Mouse (Mus musculus) leukemia stem cell, adult 10-12 weeks (primary cell): Measurements from ENCODE around the gene Olfr1507. TPM values are rescaled to one million over a fixed set of nuclear protein-coding genes. Genes with fewer than 3 reads are reported as not detected.

Experiments used
- polyA plus RNA-seq: library from polyadenylated mRNA; stranded (reverse); fragments of >175 nt; gene quantifications from 2 replicates; pipeline ENCODE4 v1.2.3, GENCODE M21; 2012; ENCODE audit warnings: low replicate concordance

The Olfr1507 gene
- not detected in 2 replicates for polyA plus RNA-seq

DNA sequence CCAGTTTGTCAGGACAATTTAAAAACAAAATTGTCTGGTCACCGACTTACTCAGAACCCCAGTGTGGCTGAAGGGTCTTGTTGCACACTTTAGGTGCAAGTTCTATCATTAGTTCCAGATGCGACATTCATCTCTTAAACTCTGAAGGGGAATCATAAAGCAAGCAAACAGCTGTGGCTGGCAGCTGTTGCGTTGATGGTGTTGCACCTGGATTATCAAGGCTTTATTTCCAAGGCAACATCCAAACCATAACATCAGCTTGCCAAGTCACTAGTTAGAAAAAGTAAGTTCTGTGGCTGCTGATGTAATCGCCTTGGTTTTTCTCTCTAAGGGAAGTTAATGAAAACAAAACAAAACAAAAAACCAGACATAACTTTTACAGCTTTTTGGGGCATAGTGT, at the start of gene Olfr1507:
TSS of gene Olfr1507 (minus strand) at position 234 of the 400 bp plus-strand sequence.

DNA sequence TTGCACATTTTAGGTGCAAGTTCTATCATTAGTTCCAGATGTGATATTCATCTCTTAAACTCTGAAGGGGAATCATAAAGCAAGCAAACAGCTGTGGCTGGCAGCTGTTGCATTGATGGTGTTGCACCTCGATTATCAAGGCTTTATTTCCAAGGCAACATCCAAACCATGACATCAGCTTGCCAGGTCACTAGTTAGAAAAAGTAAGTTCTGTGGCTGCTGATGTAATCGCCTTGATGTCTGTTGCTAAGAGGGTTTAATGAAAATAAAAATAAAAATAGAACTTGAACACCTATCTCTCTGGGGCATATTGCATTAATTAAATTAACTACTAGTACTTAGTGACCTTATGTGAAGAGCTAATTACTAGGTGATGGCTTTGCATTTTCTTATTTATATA, 28.2 kb downstream of the Olfr1507 start, which contains the start of gene Olfr1508:
TSS of gene Olfr1508 (minus strand) at position 101 of the 400 bp plus-strand sequence.

DNA sequence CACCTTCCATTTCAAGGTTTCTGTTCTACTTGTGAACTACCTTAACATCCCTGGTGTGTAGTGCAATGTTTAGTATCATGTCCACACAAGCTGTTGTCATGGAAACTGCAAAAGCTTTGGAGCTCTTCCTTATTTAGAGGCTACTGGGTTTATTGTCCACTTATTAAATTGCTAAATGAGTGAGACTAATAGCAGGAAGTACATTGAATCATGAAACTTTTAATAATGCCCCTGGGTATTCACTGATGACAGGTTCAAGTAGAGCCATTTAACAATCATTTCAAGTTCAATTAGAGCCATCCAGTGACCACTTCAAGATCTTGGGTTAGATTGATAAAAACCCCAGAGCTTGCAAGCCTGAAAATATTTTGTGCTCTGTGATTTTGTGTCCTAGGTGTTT, 52.9 kb downstream of the Olfr1507 start, which contains the start of gene Olfr1509:
TSS of gene Olfr1509 (plus strand) at position 301 of the 400 bp plus-strand sequence.

Other genes with a start within 250 kb of the Olfr1507 start
- 5.9 and 16.9 TPM in 2 replicates for gene Chd8, start 238.0 kb downstream of the Olfr1507 start, polyA plus RNA-seq
- 12.4 and 22.4 TPM in 2 replicates for gene Tox4, start 216.6 kb downstream of the Olfr1507 start, polyA plus RNA-seq
- 0.17 and 0.73 TPM in 2 replicates for gene Rab2b, start 216.2 kb downstream of the Olfr1507 start, polyA plus RNA-seq
- gene Mettl3, start 190.6 kb downstream of the Olfr1507 start, polyA plus RNA-seq, result 2.8 and 8.4 TPM in 2 replicates
- 0.51 and 0.54 TPM in 2 replicates for gene Sall2, start 167.0 kb downstream of the Olfr1507 start, polyA plus RNA-seq
- not detected in 2 replicates for gene Olfr1513, start 139.3 kb downstream of the Olfr1507 start, polyA plus RNA-seq
- gene Olfr1512, start 116.6 kb downstream of the Olfr1507 start, polyA plus RNA-seq, result not detected in 2 replicates
- not detected in 2 replicates for gene Olfr1511, start 98.4 kb downstream of the Olfr1507 start, polyA plus RNA-seq
- not detected in 2 replicates for gene Olfr1510, start 81.4 kb downstream of the Olfr1507 start, polyA plus RNA-seq
- not detected in 2 replicates for gene Olfr1509, start 52.8 kb downstream of the Olfr1507 start, polyA plus RNA-seq
- gene Olfr1508, start 28.3 kb downstream of the Olfr1507 start, polyA plus RNA-seq, result not detected in 2 replicates